Mouse (Mus musculus): ENCODE data around the gene Spata31d1a.
"Not testable (repeated sequence)": the region's sequence is repeated elsewhere in the genome, so short reads cannot be mapped to it uniquely, and the experiment has no call there.

Gene Spata31d1a

GRCm38 (mm10) chr13:59700137-59700536, 10.0 kb downstream of the Spata31d1a start:
- not testable (repeated sequence) for DNase-seq

DNA sequence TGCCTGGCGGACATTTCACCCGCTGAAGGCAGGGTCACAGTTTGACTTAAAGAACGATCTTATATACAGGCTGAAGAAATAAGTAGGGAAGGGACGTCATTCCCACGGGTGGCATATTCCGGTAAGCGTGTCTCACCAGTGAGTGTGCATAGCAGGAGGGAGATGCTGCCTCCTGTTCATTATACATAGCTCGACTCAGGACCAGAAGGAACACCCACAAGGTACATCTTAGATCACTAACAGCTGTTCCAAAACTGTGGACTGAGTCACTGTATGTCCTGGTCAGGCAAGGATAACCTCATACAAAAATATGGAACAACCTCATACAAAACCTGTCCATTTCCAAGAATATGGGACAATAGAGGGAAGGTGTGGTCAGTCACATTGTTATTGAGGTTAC, 11.0 kb downstream of the Spata31d1a start:
- DNase-seq = no peak

DNA sequence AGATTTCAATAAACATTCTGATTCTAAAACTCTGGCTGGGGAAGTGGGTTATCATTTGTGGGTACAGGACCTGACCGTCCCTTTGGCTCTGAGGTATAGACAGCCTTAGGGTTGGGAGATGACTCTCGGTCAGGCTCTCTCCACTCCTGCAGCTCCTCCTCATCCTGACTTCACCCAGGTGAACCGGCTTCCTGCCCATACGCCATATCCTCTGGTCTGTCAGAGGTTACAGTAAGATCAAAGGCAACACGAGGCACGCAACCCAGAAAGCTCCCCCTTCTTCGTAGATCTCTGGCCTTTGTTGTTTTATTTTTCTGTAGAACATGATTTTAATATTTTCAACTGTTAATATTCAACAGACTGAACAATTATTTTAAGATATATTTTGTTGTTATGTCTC, 14.3 kb downstream of the Spata31d1a start:
- DNase-seq = no peak

DNA sequence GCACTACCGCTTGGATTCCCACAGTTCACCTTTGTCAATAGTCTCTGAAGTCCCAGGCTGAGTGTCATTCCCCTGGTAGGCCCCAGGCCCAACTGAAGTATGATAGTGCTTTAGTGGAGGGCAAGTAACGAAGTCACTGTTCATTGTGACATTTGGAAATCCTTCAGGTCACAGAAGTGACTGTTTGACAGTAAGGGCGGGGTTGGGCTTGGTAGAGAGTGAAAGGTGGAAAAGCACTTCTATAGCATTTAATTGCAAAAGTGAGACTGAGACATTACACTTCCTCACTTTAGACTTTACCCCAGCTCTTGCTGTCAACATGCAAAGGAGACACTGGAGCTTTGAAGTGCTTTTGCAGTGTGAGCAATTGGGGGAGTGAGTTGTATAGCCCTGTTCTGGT, 16.1 kb downstream of the Spata31d1a start, which contains the start of gene 4921517D22Rik:
4921517D22Rik (minus strand) TSS at position 101 of the 400 bp plus-strand sequence.
- DNase-seq = no peak

DNA sequence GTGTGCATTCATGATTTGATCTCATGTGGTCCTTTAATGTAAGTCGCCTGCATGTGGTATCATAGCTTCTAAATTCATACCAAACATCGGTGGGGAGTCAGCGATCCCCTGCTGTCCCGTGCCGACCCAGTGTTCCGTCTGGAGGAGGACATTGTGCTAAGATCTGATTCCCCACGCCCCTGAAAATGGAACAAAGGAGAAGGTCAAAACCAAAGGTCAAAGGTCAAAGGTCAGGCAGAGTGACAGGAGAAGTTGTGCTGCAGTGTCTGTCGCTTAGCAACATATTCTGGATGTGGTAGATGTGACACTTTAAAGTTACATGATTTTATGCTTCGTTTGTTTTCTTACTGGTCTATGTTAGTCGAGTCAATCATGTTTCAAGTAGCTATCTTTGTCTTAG, 18.7 kb downstream of the Spata31d1a start:
- no peak for DNase-seq

- no peak for DNase-seq
Measured at GRCm38 (mm10) chr13:59690576-59690975, 19.6 kb downstream of the Spata31d1a start.

GRCm38 (mm10) chr13:59689843-59690242, 20.3 kb downstream of the Spata31d1a start:
- no peak for DNase-seq

- no peak for DNase-seq
Measured at GRCm38 (mm10) chr13:59689313-59689712, 20.8 kb downstream of the Spata31d1a start.

DNA sequence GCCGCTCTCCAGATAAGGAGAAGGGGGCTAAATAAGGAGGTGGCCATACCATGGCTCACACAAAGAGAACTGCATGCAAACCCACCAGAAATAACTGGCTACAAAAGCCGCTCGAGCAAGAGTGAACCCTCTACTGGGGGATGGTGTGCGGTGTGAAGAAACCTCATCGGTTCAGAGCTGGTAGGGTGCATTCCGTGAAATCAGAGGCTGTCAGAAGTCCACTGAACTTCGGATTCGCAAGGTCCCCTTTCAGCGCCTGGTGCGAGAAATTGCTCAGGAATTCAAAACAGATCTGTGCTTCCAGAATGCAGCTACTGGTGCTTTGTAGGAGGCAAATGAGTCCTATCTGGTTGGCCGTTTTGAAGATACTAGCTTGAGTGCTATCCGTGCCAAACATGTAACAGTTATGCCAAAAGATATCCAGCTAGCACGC, 21.8 kb downstream of the Spata31d1a start:
- DNase-seq = peak; percentile 57

GRCm38 (mm10) chr13:59685236-59685635, 24.9 kb downstream of the Spata31d1a start:
- DNase-seq = no peak

DNA sequence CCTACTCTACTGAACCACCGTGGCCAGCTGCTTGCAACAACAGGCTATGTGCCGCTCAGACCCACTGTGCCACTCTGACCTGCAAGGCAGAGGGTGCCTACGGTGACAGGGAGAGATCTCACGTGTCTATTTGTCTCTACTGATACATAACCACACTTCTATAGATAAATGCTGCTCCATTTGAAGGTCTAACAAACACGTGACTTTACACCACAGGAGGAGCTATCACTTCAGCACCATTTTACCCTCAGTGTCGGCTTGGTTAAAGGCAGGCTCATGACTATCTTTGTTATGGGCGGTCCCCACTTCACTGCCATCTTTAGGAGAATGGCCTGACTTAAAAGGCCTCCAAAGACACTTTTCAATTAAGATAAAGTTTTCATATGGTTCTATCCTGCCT, 27.5 kb downstream of the Spata31d1a start:
- no peak for DNase-seq

- DNase-seq = no peak
Measured at GRCm38 (mm10) chr13:59679908-59680307, 30.2 kb downstream of the Spata31d1a start.

DNA sequence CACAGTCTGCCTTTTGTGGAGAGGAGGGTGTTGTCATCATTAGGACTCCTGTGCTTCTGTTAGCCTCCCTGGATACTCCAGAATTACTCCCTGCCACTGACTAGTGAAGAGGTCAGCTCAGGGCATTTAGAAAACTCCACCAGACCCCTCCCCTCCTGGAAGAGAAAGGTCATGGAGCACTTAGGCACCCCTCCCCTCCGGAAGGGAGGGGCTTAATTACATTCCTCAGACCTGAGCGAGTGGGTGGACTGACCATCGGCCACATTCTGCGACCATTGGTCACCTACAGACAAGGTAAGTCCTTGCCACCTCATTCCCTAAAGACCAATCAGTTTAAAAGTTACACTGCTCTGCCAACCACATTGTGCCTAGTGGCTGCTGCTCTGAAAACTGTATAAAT, 30.8 kb downstream of the Spata31d1a start:
- DNase-seq = no peak

DNA sequence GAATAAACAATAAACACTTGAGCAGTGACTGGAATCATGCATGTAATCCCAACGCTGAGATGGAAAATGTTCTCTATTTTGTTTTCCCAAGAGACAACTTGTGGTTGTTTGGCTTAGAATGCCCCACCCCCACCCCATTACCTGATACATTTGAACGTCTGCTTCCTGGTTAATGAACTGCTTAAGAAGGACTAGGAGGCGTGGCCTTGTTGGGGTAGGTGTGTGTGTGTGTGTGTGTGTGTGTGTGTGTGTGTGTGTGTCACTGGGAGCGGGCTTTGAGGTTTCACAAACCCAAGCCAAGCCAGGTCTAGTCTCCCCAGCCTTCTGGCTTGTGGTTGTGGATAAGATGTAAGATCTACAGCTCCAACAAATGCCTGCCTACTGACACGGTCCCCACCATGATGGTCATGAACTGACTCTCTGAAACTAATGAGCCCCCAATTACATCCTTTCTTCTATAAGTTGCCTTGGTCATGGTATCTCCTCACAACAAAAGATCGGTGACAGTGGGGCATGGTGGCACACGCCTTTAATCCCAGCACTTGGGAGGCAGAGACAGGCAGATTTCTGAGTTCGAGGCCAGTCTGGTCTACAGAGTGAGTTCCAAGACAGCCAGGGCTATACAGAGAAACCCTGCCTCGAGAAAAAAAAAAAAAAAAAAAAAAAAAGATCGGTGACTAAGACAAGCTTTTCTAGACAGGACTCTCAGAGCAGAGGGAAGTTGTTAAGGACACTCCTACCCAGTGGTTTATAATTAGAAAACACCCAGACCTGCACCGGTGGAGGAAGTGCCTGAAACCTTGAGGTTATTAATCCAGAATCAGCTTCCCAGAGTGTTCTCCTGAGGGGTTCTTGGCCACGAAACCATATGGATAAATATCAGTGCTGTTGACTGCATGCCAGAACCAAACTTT, 33.6 kb downstream of the Spata31d1a start:
- peak; percentile 37 for DNase-seq

DNA sequence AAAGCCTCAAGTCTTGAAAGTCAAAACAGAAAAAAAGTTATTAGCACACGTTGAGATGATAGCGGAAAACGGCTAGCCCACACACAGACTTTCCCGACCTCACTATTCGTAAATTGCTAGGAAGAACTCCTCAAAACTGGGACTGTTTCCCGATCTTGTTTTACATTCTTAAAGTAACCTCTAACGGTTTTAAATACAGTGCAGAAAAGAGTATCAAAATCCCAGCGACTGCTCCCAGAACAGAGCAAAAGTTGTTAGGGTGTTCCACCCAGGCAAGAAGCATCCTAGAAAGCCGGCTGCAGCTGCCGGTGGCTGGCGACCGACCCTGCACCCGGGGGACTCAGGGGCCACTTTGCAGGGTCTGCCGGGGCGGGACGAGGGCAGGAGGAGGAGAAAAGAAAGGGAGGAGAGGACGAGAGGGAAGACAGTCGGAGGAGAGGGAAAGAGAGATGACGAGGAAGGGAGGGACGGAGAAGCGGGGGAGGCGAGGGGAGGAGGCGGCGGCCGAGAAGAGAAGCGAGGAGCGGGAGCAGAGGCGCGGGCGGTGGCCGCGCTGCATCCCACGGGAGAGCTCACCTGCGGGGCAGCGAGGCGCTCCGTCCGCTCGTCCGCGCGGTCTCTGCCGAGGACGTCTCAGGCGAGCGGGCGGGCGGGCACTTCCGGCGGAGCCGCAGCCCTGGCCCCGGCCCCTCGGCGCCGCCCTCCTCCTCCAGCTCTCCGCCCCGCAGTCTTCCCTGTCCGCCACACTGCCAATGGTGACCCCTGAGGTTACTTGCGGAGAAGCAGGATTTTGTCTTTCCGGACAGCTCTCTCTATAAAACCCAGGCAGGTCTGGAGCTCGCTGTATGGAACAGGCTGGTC, 34.7 kb downstream of the Spata31d1a start, which contains the start of gene Golm1:
Golm1 (minus strand) TSS at position 661 of the 861 bp plus-strand sequence.
- DNase-seq = peak; percentile 72

DNA sequence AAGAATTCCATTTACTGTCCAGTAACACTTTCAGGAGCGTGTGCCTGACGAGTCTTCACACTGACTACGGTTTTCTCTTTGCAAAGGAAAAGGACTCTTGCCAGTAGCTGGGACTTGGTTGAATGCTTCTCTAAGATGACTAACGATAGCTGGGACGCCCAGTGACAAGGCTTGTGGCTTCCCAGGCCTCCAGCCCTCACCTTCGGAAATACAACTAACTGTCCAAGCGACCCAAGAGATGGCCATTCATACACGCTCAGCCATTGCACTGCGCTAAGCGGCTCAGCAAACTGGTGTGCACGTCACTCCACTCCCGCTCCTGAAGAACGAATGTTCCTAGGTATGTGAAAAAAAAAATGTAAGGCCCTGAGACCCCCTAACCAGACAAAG, 35.4 kb downstream of the Spata31d1a start:
- DNase-seq = peak; percentile 61

DNA sequence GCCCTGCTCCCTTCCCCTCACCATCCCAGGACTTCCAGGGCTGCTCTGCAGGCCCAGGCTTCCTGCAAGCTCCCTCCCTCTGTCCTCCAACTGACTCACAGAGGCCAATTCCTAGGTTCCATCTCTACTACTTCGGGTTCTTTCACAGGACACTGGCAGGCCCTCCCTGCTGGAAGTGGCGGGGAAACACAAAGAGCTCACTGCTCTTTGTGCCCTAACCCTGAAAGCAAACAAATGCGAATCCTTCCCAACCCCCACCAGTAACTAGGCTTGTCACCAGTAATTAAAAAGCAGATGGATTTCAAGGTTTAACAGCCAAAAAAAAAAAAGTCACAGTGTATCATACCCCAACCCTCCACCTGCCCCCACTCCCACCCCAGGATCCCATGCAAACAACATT, 35.9 kb downstream of the Spata31d1a start:
- DNase-seq = peak; percentile 49

- DNase-seq = peak; percentile 38
Measured at GRCm38 (mm10) chr13:59673597-59673996, 36.5 kb downstream of the Spata31d1a start.

- DNase-seq = peak; percentile 24
Measured at GRCm38 (mm10) chr13:59672248-59672647, 37.9 kb downstream of the Spata31d1a start.

DNA sequence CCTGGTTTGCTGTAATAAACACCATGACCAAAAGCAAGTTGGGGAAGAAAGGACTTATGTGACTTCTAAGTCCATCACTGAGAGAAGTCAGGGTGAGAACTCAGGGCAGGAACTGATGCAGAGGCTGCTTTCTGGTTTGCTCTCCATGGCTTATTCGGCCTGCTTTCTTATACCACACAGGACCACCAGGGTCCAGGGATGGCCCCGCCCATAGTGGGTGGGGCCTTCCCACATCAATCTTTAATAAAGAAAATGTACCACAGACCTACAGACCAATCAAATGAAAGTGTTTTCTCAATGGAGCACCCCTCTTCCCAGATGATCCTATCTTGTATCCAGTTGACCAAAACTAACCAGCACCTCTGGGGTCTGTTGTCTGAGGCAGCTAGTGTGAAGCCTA, 38.6 kb downstream of the Spata31d1a start:
- peak; percentile 30 for DNase-seq

DNA sequence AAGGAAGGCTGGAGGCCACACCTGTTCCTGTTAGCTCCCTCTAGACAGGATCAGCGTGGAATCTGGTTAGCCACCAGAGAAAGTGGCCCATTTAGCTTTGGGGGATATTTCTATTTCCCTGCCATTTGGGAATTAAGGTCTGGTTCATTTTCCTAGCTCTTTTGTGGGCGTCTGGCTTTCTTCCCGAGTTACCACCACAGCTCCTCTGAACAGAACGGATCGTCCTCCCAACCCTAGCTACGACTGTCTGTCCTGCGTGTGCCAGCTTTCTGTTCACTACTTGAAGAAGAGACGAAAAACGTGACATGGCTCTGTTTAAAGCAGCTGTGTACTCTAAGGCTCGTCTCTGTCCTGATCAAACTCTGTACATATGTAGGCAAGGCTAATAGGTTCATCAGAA, 40.2 kb downstream of the Spata31d1a start:
- peak; percentile 34 for DNase-seq

DNA sequence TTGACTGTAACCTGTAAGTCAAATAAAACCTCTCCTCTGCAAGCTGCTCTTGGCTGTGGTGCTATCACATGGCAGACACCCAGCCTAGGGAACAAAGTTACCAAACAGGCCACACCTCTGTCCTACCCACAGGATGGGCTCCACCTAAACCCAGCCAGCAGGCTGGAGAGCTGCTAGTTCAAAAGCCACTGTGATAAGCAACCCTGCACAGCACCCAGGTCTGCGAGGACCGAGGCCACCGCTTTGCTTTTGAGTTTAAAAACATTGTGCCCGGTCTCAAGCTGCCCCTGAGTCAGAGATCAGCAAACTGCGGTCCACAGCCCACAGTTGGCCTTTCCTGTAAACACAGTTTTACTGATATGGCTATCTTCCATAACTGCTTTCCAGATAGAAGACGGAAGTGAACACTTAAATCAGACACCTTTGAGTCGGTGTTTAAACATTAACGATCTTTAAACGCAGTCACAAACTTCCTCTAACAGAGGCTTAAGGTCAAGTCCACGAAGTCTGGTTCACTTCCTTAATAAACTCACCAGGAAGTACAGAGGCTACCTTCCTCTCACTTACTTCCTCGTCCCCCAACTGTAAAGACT, 41.5 kb downstream of the Spata31d1a start:
- peak; percentile 39 for DNase-seq

- DNase-seq = peak; percentile 33
Measured at GRCm38 (mm10) chr13:59667763-59668162, 42.4 kb downstream of the Spata31d1a start.

Measured in cerebellum, adult 9-10 months (tissue).